Mouse (Mus musculus): ENCODE results near the gene Wbp2. TPM values are rescaled to one million over a fixed set of nuclear protein-coding genes. Genes with fewer than 3 reads are reported as not detected.

Gene Wbp2
- polyA plus RNA-seq, 2 experiments = 57.7 to 58.6 TPM

- no peak overlapping the region for H3K4me2 ChIP-seq (replicated peaks; ENCODE audit: low read depth, low read length, severe bottlenecking)
- peak; percentile 29 for DNase-seq (ENCODE audit: low spot score)
Measured at GRCm38 (mm10) chr11:116101931-116102381, 15.2 kb upstream of the Wbp2 start.

DNA sequence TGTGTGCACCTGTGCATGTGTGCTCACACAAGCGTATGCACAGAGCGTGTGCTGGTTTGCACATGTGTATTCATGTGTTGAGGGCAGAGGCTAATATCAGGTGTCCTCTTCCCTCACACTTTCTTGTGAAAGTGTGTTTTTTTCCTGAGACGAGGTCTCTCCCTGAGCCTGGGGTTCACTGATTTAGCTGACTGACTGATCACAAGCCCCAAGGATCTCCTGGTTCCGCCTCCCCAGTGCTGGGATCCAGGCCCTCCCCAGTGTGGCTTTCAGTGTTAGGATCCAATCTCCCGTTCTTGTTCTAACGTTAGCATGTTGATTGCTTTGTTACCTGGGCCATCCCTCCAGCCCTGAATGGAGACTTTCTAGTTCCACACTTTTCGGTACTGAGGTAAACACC lies 14.0 kb upstream of the Wbp2 start:
- no peak for TF ChIP-seq POLR2A (IDR thresholded peaks at IDR 0.05; ENCODE audit: borderline replicate concordance, extremely low read depth, insufficient read depth, insufficient read length)
- ATAC-seq (ENCODE audit: low FRiP score, low read depth) (no peak), DNase-seq (ENCODE audit: low spot score) (no peak)
- H3K27ac ChIP-seq (replicated peaks; ENCODE audit: low read depth, low read length) = no peak overlapping the region
- 86% methylated on average over 7 of the region's 7 CpGs for WGBS
- no peak overlapping the region for H3K9ac ChIP-seq (ENCODE audit: low read depth, low read length, severe bottlenecking)
- no peak overlapping the region for H3K4me2 ChIP-seq (replicated peaks; ENCODE audit: low read depth, low read length, severe bottlenecking)
- H3K4me3 ChIP-seq (replicated peaks; ENCODE audit: low read length) = no peak overlapping the region
- H3K27me3 ChIP-seq (ENCODE audit: control insufficient read depth, insufficient read depth, low read length) = no peaks in the 10 kb centered on the region
- H3K9me3 ChIP-seq (ENCODE audit: control insufficient read depth, low read length) = no peaks in the 10 kb centered on the region
- peaks cover 36% of the 10 kb centered on the region for H3K4me1 ChIP-seq (ENCODE audit: control insufficient read depth, insufficient read depth, low read length)
- H3K36me3 ChIP-seq (ENCODE audit: control insufficient read depth, insufficient read depth, low read length) = no peaks in the 10 kb centered on the region

More at GRCm38 (mm10) chr11:116101931-116102381, 15.2 kb upstream of the Wbp2 start:
- Histone ChIP-seq H3K4me3 (replicated peaks; ENCODE audit: low read length) (no peak overlapping the region), H3K4me1 (ENCODE audit: control insufficient read depth, insufficient read depth, low read length) (peaks cover 42% of the 10 kb centered on the region), H3K36me3 (ENCODE audit: control insufficient read depth, insufficient read depth, low read length) (no peaks in the 10 kb centered on the region), H3K27me3 (ENCODE audit: control insufficient read depth, insufficient read depth, low read length) (peaks cover 5% of the 10 kb centered on the region), H3K9ac (ENCODE audit: low read depth, low read length, severe bottlenecking) (peak overlapping the region; percentile 47), H3K27ac (replicated peaks; ENCODE audit: low read depth, low read length) (peak overlapping the region; percentile 87), H3K9me3 (ENCODE audit: control insufficient read depth, low read length) (no peaks in the 10 kb centered on the region)
- ATAC-seq (ENCODE audit: low FRiP score, low read depth) = peak; percentile 35; the same call in 1 of the 2 replicates
- no peak for TF ChIP-seq POLR2A (IDR thresholded peaks at IDR 0.05; ENCODE audit: borderline replicate concordance, extremely low read depth, insufficient read depth, insufficient read length)
- WGBS = 18% methylated on average over 10 of the region's 11 CpGs

GRCm38 (mm10) chr11:116100385-116100784 lies 13.6 kb upstream of the Wbp2 start:
- peaks cover 36% of the 10 kb centered on the region for H3K4me1 ChIP-seq (ENCODE audit: control insufficient read depth, insufficient read depth, low read length)
- H3K9me3 ChIP-seq (ENCODE audit: control insufficient read depth, low read length) = no peaks in the 10 kb centered on the region
- H3K9ac ChIP-seq (ENCODE audit: low read depth, low read length, severe bottlenecking) = no peak overlapping the region
- no peaks in the 10 kb centered on the region for H3K27me3 ChIP-seq (ENCODE audit: control insufficient read depth, insufficient read depth, low read length)
- peak; percentile 35; the same call in 1 of the 2 replicates for ATAC-seq (ENCODE audit: low FRiP score, low read depth)
- no peak overlapping the region for H3K27ac ChIP-seq (replicated peaks; ENCODE audit: low read depth, low read length)
- 71% methylated on average over 6 of the region's 6 CpGs for WGBS
- no peak overlapping the region for H3K4me3 ChIP-seq (replicated peaks; ENCODE audit: low read length)
- TF ChIP-seq POLR2A (IDR thresholded peaks at IDR 0.05; ENCODE audit: borderline replicate concordance, extremely low read depth, insufficient read depth, insufficient read length) = no peak
- H3K36me3 ChIP-seq (ENCODE audit: control insufficient read depth, insufficient read depth, low read length) = no peaks in the 10 kb centered on the region
- no peak overlapping the region for H3K4me2 ChIP-seq (replicated peaks; ENCODE audit: low read depth, low read length, severe bottlenecking)
- peak; percentile 53 for DNase-seq (ENCODE audit: low spot score)

- Histone ChIP-seq H3K27me3 (ENCODE audit: control insufficient read depth, insufficient read depth, low read length) (no peaks in the 10 kb centered on the region), H3K9ac (ENCODE audit: low read depth, low read length, severe bottlenecking) (no peak overlapping the region), H3K4me1 (ENCODE audit: control insufficient read depth, insufficient read depth, low read length) (peaks cover 34% of the 10 kb centered on the region), H3K4me3 (replicated peaks; ENCODE audit: low read length) (no peak overlapping the region), H3K27ac (replicated peaks; ENCODE audit: low read depth, low read length) (no peak overlapping the region), H3K4me2 (replicated peaks; ENCODE audit: low read depth, low read length, severe bottlenecking) (no peak overlapping the region), H3K9me3 (ENCODE audit: control insufficient read depth, low read length) (no peaks in the 10 kb centered on the region), H3K36me3 (ENCODE audit: control insufficient read depth, insufficient read depth, low read length) (no peaks in the 10 kb centered on the region)
- no peak for ATAC-seq (ENCODE audit: low FRiP score, low read depth)
- no peak for DNase-seq (ENCODE audit: low spot score)
- TF ChIP-seq POLR2A (IDR thresholded peaks at IDR 0.05; ENCODE audit: borderline replicate concordance, extremely low read depth, insufficient read depth, insufficient read length) = no peak
- 91% methylated on average over 6 of the region's 6 CpGs for WGBS
Measured at GRCm38 (mm10) chr11:116099462-116099861, 12.7 kb upstream of the Wbp2 start.

DNA sequence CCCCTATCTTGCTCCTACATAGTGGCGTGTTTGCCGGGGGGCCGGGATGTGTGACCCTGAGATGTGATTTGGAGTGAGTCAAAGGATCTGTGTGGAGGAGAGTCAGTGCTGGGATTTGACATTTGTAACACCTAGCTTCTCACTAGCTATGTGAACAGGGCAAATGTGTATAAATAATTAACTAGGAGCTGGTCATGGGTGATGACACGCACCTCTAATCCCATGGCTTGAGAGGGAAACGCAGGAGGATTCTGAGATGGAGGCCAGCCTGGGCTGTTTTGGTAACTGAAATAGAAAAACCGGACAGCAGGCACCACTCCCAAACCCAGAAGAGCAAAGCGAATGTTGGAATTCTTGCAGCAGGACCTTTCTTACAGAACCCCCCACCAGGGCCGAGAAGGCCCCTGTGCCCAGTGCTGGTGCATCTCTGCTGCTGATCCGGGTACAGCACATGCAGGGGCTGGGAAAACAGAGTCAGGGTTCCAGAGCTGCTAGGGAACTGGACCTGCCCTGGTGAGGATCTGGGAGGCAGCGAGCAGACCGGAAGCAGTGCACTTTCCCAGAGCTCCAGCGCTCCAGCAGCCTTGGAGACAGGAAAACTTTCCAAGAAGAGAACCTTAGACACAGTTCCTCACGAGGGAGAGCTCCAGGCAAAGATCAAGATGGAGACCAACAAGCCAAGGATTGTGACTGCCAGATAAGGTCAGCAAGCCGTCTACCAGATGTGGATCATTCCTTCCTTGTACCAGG lies 12.1 kb upstream of the Wbp2 start:
- no peak overlapping the region for H3K27ac ChIP-seq (replicated peaks; ENCODE audit: low read depth, low read length)
- no peaks in the 10 kb centered on the region for H3K36me3 ChIP-seq (ENCODE audit: control insufficient read depth, insufficient read depth, low read length)
- H3K4me2 ChIP-seq (replicated peaks; ENCODE audit: low read depth, low read length, severe bottlenecking) = no peak overlapping the region
- TF ChIP-seq POLR2A (IDR thresholded peaks at IDR 0.05; ENCODE audit: borderline replicate concordance, extremely low read depth, insufficient read depth, insufficient read length) = no peak
- H3K9ac ChIP-seq (ENCODE audit: low read depth, low read length, severe bottlenecking) = no peak overlapping the region
- ATAC-seq (ENCODE audit: low FRiP score, low read depth) = no peak
- no peaks in the 10 kb centered on the region for H3K9me3 ChIP-seq (ENCODE audit: control insufficient read depth, low read length)
- no peak for DNase-seq (ENCODE audit: low spot score)
- no peaks in the 10 kb centered on the region for H3K27me3 ChIP-seq (ENCODE audit: control insufficient read depth, insufficient read depth, low read length)
- 73% methylated on average over 14 of the region's 14 CpGs for WGBS
- peaks cover 28% of the 10 kb centered on the region for H3K4me1 ChIP-seq (ENCODE audit: control insufficient read depth, insufficient read depth, low read length)
- no peak overlapping the region for H3K4me3 ChIP-seq (replicated peaks; ENCODE audit: low read length)

All from limb, embryonic 14.5 days (tissue).